Mouse (Mus musculus): ENCODE measurements around the gene Cbln3.
A peak's percentile ranks its signal among the peaks of the same experiment; 100 is the strongest.

Cbln3 gene

DNA sequence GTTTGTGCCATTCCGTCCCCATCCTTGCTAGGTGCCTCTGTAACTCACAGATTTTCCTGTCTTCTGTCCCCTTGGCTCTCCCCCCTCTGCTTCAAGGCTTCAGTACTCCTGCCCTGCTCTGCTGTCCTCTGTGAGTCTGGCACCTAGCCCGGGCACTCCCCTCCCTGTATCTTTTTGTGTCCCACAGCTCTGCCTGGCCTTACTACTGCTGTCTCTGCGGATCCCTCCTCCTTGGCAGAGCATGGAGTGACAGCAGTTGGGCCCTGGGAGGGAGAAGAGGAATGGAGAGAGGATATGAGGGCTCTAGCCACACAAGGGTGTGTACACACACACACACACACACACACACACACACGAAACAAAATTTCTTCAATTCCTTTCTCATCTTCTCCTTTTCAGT, at the start of gene Cbln3:
TSS of gene Cbln3 (minus strand) at position 227 of the 400 bp plus-strand sequence.
- DNase-seq (ENCODE audit: low spot score in 2 of 2): no peak

DNA sequence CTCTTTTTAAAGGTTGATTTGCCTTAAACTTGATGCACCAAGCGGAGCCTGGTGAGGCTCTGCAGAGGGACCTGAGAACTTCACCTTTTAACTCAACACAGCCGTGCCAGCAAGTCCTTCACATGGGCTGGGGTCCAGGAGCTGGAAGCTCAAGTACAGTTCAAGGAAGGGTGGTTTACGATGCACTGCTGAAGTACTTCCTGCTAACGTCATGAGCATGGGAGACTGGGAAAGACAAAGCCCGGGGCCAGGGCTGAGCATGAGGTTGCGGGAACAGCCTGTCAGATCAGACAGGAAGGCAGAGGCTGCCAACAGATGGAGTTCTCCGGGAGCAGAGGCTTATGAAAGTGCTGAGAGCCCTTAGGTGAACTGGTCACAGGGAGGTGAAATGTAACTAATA, 49.4 kb upstream of the Cbln3 start:
- no peak for DNase-seq (ENCODE audit: low spot score in 2 of 2)

DNA sequence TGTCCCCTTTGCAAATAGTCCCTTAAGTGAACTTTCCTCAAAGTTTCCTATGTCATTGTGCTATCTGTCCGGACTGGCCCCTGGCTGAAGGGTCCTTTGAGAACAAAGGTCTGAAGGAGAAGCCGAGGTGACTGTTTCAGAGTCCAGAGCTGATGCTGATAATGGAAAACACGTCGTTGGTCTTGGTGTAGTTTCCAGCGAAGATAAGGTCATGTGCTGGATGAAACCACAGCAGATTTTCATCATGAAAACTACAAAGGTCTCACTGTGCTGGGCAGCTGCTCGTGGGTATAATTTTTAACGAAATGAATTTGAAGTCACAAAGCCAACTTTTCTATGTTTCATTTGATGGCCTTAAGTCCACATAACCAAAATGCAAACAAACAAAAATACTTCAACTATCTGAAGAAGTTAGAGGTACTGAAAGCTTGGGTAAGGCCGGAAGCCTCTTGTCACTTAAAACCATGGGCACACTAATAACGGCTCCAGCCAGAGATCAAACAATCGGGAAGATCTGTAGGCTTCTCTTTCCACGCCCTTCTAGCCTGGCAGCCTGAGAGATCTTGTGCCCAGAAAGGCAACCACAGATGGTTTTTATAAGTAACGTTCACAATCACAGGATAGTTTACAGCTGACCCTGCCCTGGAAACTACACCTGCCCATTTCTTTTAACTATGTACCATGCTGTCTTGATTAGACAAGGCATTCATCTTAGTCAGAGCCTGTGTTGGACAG, 45.2 kb upstream of the Cbln3 start:
- no peak for DNase-seq (ENCODE audit: low spot score in 2 of 2)

DNA sequence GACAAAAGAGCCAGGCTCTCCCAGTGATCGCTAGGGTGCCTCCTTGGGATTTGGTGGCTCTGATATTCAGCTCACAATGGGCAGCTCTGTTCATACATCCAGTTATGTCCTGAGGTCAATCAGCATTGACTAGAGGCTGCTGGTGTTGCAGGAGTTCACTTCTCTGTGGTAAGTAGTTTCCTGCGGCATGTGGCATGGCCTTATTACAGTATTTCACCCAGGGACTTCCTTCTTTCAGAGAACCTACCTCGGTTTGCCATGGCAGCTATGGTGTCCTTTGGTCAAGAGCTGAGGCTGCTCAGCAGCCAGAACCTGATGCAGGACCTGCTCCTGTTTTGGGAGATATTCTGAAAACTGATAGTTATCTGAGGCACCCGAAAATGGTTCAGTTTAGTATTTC, 42.7 kb upstream of the Cbln3 start:
- DNase-seq (ENCODE audit: low spot score in 2 of 2): no peak

DNA sequence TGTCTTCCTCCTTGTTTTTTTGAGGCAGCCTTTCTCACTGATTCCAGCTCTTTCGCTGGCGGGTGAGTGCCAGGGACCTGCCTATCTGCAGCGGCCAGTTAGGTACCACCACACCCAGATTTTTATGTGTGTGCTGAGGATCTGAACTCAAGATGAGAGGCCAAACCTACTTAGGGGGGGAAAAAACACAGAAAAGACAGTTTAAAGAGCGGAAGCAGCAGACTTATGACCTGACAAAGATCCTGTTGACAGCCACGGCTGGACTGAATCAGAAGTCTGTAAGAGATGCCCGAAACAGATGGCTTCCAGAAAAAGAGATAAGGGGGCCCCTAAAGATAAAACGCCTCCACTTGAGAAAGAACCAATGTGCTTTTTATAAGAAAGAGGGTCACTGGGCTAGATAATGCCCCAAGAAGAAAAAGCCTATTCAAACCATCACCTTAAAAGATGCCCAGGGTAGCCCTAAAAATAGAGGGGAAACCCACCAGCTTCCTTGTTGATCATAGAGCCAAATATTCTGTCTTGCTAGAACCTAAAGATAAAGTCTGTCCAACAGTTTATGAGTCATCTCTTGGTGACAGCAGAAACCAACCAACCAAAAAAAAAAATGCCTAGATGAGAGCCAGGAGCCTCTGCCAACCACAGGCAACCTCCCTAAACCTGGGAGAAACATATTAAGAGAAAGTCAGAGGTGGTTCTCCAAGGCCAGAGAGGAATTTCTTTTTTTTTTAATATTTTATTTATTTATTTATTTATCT, 38.5 kb upstream of the Cbln3 start:
- DNase-seq (ENCODE audit: low spot score in 2 of 2): no peak

DNA sequence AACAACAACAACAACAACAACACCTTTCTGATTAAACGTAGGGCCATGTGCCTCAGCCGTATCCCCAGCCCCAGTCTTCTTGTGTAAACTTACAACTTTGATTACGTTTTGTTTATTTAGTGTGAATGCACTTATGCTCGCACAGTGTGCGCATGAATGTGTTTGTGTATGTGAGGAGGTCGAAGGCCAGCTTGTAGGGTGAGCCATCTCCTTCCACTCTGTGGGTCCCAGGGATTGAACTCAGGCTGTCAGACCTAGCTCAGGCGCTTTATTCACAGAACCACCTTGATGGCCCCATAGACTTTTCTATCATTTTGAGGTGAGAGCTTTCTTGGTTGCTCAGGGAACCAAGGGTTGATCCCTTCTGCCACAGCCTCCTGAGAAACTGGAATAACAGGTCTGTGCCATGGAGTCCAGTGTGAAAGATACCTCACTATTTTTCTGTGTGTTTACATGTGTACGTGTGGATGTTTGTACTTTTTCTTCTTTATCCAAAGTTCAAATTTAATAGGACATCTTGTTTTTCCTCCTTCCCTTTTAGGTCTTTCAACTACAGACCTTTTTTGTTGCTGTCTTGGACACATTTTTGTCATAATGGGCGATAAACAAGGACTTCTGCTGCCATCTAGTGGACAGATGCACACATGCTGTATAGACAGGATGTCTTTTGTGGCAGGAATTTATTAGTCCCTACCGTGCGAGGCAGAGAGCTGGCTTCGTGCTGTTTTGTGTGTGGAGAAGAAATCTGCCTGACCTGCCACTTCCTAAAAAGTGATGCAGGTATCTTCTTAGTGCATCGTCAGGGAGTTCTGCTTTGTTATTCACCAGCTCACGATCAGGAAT, 34.3 kb upstream of the Cbln3 start:
- peak; percentile 71 to 75 for DNase-seq (ENCODE audit: low spot score in 2 of 2)

DNA sequence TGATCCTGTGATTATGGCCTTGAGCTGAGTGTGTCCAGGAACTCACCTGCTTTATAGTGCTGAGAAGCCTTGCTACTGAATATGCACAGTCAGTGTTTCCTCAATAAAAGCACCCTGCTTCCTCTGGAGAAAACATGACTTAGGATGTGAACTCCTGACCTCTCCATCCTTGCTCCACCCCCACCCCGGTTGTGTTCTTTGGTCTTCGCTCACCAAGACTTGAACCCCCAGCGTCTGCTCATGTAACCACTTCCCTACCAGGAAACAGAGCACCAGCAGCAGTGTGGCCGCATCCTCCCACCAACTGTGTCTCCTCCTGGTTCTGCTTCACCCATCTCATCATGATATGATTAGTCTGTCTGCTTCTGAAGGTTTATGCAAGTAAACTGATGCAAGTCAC, 29.2 kb upstream of the Cbln3 start:
- no peak for DNase-seq (ENCODE audit: low spot score in 2 of 2)

DNA sequence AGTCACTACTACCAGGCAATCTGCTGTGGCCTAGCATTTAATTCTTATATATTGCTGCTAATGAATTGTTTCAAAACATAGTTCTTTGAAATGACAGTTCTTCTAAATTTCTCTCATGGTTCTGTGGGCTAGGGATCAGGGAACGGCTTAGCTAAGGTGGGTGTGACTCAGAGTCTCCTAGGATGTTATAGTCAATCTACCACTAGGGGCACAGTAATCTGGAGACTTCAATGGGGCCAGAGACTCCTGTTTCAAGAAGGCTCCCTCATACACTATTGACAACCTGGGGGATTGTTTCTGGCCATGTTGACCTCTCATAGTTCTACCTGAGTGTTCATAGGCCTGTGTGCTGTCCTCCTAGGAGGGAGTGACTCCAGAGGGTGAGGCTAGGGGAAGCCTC, 21.3 kb upstream of the Cbln3 start:
- no peak for DNase-seq (ENCODE audit: low spot score in 2 of 2)

DNA sequence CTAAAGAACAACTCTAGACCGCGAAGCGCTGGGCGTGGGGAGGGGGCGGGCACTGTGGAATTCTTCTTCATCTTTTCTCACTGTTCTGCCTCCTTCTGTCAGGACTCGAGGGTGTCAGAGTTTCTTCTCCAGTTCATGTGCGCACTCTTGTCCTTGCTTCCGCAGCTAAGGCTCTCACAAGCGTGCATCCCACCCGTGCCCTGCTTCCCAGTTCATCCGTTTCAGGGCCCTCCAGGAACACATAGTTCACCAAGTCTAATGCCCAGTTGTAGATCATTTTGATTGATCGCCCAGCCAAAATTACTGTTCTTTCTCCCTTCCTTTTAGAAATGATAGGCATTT, 16.2 kb upstream of the Cbln3 start:
- no peak for DNase-seq (ENCODE audit: low spot score in 2 of 2)

DNA sequence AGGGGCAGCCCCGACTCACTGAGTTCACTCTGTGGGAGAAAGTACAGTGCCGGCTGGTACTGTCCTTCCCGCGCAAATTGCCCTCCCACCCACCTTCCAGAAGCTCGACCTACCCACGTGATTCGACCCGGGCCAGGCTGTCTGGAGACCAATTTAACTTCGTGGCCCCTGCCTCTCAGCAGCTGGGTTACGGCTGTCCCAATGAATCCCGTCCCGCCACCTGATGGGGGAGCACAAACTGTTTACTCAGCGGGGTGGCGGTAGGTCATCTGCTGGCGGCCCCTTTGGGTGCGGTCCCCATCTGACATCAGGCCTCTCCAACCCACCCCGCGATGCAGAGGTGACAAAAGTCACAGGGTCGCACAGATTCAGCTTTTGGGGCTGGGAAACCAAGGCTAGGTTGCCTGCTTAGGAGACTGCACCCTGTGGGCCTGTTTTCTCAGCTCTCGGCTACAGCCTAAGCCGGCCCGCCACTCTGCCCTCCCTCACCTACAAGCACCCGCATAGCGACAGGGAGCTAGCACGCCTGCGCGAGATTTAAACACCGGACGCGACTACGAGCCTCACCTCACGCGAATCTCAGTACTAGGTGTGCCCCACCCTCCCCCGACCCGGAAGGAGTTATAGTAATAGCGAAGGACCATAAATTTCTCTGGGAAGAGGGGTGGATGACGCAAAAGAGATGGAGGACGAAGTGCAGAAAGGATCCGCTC, 15.7 kb upstream of the Cbln3 start, which contains the start of gene Sdr39u1:
TSS of gene Sdr39u1 (minus strand) at position 593 of the 713 bp plus-strand sequence.
- peak; percentile 86 to 88 for DNase-seq (ENCODE audit: low spot score in 2 of 2)

DNA sequence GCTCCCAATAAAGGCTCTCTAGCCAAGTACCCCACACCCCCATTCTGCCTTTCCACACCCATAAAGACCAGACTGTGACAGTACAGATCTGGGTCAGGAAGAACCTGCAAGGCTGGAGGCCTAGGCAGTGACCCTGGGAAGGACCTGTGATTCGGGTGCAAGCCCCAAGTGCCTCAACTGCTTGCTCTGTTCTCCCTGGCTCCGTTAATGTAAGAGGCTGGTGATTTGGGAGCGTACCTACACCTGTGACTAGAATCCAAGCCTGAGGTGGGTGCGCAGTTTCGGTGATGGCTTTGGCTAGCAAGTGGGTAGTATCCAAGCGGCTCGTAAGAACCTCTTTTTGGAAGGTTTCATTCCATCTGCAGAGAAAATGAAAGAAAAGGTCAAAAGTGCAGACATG, 14.8 kb upstream of the Cbln3 start:
- DNase-seq (ENCODE audit: low spot score in 2 of 2): no peak

DNA sequence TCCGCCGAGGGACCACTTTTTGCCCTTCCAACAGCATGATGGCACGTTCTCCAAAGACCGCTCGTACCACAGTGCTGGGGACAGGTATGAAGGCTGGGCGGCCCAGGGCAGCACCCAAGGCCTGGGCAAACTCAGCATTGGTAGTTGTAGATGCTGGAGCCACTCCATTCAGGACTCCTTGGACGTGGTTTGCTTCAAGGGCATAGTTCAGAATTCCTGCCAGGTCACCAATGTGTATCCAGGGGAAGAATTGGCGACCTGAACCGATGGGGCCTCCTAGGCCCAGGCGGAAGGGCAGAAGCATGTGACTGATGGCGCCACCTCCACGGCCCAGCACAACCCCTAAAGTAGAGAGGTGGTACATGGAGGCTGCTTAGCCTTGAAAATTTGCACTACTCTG, 13.5 kb upstream of the Cbln3 start:
- DNase-seq (ENCODE audit: low spot score in 2 of 2): no peak

DNA sequence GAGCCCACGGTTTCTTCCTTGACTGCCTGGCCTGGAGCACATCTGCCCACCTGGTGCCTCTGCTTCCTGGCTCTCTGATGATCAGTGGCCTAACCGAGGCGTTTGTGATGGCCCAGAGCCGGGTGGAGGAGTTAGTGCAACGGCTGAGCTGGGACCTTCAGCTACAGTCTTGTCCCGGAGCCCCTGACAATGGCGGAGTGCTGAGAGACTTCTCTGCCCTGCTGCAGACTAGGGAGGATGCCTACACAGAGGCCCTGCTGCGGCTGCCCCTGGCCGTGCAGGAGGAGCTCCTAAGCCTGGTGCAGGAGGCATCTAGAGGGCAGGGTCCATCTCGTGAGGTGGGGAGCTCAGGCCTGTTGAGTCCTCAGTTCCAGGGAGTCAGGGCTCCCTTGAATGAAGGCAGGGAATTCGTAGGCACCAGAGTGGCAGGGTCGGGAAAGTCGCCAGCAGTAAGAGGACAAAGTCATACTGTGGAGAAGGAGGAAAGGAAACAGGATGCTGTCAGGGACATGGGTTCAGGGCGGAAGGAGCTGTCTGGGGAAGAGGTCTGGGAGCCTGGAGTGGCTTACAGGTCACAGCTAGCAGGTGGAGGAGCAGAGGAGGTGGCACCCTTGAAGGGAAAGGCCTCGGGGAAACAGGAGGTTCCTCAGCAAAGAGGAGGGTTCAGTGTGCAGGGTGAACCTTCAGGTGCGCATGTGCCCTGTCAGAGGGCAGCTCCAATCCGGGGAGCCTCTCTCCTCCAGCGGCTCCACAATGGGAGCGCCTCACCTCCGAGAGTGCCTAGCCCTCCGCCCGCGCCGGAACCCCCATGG, 2.6 kb upstream of the Cbln3 start:
- DNase-seq (ENCODE audit: low spot score in 2 of 2): no peak

DNA sequence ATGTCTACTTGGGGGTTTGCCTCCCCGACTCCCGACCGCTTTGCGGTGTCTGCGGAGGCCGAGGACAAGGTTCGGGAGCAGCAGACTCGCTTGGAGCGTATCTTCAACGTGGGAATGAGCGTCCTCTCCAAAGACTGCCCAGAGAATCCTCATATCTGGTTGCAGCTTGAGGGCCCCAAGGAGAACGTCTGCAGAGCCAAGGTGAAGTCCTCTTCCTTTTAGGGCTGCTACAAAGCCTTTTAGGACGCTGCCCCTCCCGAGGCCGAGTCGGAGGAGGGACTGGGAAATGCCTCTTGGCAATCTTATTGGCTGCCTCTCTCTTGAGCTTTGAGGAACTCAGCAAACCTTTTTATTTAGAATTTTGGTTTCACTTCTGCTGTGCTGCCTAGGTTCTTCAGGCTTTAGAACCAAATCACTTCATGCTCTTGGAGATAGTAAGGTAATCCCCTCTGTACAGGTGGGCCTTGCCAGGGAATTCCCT, 1.6 kb upstream of the Cbln3 start:
- peak; percentile 26 to 64 for DNase-seq (ENCODE audit: low spot score in 2 of 2)

DNA sequence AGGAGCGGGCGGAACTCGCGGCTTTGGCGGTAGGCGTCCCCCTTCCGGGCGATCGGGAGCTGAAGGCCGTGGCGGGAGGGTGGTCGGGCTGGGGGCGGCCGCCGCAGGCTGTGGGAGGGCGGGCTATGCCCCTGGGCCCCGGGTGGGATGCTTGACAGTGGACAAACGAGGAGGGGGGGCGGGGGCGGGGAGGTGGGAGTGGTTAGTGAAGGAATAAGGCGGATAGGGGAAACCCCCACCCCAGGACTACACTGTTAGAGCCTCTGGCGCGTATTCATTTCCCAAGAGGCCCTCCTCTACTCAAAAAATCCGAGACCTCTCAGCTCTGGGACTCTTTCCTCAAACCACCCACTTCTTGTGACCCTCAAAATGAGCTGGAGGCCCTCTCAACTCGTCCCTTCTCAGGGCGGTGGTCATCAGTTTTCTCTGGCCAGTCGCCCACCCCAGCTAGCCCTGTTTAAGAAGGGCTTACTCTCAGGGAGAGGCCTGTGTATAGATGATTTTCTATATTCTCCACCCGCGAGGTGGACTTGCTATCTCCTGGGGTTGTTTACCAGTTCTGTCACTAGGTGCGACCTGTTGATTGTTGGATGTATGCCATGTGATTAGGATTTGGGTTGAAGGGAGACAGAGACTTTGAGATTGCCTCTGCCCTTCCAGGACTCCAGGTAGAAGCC, 1.1 kb upstream of the Cbln3 start:
- DNase-seq (ENCODE audit: low spot score in 2 of 2): peak in 1 of 2 experiments; percentile 28

DNA sequence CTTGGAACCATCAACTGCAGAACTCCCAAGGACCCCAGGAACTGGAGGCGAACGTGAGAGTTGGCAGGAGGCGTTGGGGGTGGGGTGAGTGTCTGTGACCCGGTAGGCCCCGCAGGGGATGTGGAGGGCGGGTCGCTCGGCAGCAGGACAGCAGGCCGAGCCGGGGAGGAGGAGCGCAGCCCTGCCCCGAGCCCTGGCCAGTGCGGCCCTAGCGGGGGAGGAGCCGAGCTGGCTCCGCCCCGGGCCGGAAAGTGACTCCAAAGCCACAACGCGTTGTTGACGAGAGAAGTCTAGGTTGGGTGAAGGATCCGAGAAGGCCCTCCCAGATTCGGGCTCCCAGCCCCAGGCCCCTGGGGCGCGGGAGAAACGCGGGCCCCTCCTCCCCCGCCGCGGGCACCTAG, 521 bp upstream of the Cbln3 start, which contains the start of gene Khnyn:
TSS of gene Khnyn (plus strand) at position 235 of the 401 bp plus-strand sequence.
- peak; percentile 83 to 86 for DNase-seq (ENCODE audit: low spot score in 2 of 2)

DNA sequence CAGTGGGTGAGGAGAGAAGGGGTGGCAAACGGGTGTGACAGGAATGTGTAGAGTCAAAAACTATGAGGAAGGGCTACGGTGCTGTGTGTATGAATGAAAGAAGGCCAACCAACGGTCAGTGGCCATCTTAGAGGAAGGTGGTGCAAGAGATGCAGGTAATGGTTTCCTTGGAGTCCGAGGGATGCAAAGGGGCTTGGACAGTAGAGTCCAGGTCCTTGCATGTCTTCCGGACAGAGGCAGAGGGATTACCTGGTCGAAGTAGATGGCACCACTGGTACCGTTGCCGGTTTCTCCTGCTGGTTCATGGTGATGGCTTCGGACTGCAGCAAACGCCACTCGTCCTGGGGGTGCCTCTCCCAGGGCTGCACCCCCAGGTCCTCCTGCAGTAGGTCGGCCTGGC, 529 bp downstream of the Cbln3 start:
- DNase-seq (ENCODE audit: low spot score in 2 of 2): no peak

DNA sequence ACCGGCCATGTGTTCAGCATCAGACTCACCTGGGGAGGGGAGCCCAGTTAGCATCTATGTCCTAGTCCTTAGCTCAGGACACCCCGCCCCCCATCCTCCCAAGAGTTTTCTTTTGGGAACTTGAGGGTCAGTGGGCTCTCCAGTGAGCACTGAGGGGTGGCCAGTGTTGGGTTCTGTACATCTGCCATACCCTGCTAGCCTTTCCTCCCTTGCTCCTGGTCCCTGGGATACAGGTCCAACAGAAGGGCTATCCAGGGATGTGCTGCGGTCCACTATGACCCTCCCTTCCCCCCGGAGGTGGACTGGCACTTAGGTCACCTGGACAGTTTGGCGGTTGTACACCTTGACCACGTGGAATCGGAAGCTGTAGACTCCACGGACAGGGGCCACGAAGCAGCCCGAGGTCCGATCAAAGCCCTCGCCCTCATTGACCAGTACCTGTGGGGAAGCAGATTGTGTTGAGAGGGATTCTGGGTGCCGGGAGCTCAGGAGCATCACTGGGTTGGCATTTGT, 987 bp downstream of the Cbln3 start:
- DNase-seq (ENCODE audit: low spot score in 2 of 2): no peak

DNA sequence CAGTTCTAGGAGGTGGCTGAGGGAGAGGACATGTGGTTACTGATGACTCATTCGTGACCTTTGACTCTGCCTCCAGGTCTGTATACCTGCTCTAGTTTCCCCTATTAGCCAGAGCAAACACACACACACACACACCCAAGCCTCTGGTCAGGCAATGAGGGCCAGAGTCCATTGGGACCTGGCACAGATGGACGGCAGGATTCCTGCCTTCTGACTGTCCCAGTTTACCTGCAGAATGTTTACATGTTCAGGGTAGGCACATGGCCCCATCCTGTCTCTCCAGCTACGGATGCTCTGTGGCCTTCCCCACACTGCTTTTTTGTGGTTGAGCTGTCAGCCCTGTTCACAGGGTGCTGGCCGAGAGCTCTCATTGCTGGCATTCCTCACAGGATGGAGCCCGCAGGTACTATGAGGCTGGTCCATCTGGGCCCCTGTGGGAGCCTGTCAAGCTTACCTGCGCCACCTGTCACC, 2.0 kb downstream of the Cbln3 start:
- DNase-seq (ENCODE audit: low spot score in 2 of 2): peak; percentile 47 to 56

DNA sequence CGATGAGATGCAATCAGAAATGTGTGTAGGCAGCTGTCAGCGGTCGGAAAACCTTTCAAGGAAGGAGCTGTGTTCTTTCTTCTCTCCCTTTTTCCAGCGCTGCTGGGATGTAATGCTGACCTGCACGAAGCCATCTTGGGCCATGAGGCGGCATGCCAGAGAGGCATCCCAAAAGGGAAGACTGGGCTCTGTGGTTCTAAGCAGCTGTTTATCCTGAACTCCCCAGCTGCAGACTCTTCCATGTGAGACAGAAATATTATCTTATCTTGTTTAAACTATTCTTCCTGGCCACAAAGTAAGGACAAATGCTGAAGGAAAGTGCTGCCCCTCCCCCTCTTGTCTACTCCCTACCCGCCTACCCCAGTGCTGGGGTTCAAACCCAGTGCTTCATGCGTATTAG, 3.2 kb downstream of the Cbln3 start:
- no peak for DNase-seq (ENCODE audit: low spot score in 2 of 2)
